Mouse (Mus musculus) kidney, embryonic 14.5 days (tissue): ENCODE measurements around the gene Ephx4. TPM values are rescaled to one million over a fixed set of nuclear protein-coding genes. Genes with fewer than 3 reads are reported as not detected.
"Not testable (repeated sequence)": the region's sequence is repeated elsewhere in the genome, so short reads cannot be mapped to it uniquely, and the experiment has no call there.

Experiments
- ATAC-seq: fragments of 200-750 bp; cut with Nextera tagmentation; 2 replicates; pipeline ENCODE4 v1.8.0; 2017; ENCODE audit warnings: moderate number of reproducible peaks, mild to moderate bottlenecking, moderate TSS enrichment, moderate library complexity; ENCODE audit not compliant: low FRiP score, low TSS enrichment
- H3K27ac ChIP-seq: fragments of 300-500 bp; sonication (generic); 2 replicates; pipeline ENCODE4 v1.5.1; 2014; ENCODE audit warnings: low read depth, mild to moderate bottlenecking, low read length, moderate library complexity, mixed read lengths
- H3K27me3 ChIP-seq: fragments of 300-500 bp; sonication (generic); 2 replicates; pipeline ENCODE4 v1.6.1; 2014; ENCODE audit warnings: mild to moderate bottlenecking, low read length; ENCODE audit not compliant: control insufficient read depth, insufficient read depth
- H3K36me3 ChIP-seq: fragments of 300-500 bp; sonication (generic); 2 replicates; pipeline ENCODE4 v1.6.1; 2014; ENCODE audit warnings: low read length, mixed read lengths; ENCODE audit not compliant: control insufficient read depth, insufficient read depth
- H3K4me1 ChIP-seq: fragments of 300-500 bp; sonication (generic); 2 replicates; pipeline ENCODE4 v1.6.1; 2014; ENCODE audit warnings: low read length, mixed read lengths; ENCODE audit not compliant: control insufficient read depth, insufficient read depth
- H3K4me2 ChIP-seq: fragments of 300-500 bp; sonication (generic); replicated peaks from 2 replicates; pipeline ENCODE4 v1.6.1; 2014; ENCODE audit warnings: low read depth, mild to moderate bottlenecking, low read length
- H3K4me3 ChIP-seq: fragments of 300-500 bp; sonication (generic); 2 replicates; pipeline ENCODE4 v1.5.1; 2014; ENCODE audit warnings: mild to moderate bottlenecking, low read length
- H3K9ac ChIP-seq: fragments of 300-500 bp; sonication (generic); 2 replicates; pipeline ENCODE4 v1.6.1; 2014; ENCODE audit warnings: low read depth, mild to moderate bottlenecking, low read length, moderate library complexity
- H3K9me3 ChIP-seq: fragments of 300-500 bp; sonication (generic); 2 replicates; pipeline ENCODE4 v1.6.1; 2016; ENCODE audit warnings: low read length; ENCODE audit not compliant: control insufficient read depth
- WGBS: fragments of 180-500 bp; shearing (Covaris S2); extraction: QIAGEN DNeasy Blood & Tissue Kit; methylation state at CpG from one replicate; pipeline ENCODE4 v1.1.7; 2014; 5-methylcytosine and 5-hydroxymethylcytosine counted together
- polyA plus RNA-seq: library from polyadenylated mRNA; unstranded; fragments of >200 nt; fragmentation: Nextera tagmentation; extraction: Ambion mirVana; gene quantifications from 2 replicates; pipeline ENCODE4 v1.2.1, GENCODE M21; 2014

Gene Ephx4
- polyA plus RNA-seq, 1 experiment from 2014 or later, result 2.7 TPM

GRCm38 (mm10) chr5:107386448-107386847, 16.1 kb upstream of the Ephx4 start:
- not testable (repeated sequence) for H3K27me3 ChIP-seq, H3K4me1 ChIP-seq, H3K9ac ChIP-seq, H3K36me3 ChIP-seq, ATAC-seq, H3K4me2 ChIP-seq, H3K4me3 ChIP-seq, H3K27ac ChIP-seq, H3K9me3 ChIP-seq

GRCm38 (mm10) chr5:107387788-107388187, 14.7 kb upstream of the Ephx4 start:
- H3K27me3 ChIP-seq, result no peaks in the 10 kb centered on the region
- no peak overlapping the region for H3K27ac ChIP-seq
- 94% methylated on average over 1 of the region's 1 CpGs for WGBS
- no peaks in the 10 kb centered on the region for H3K36me3 ChIP-seq
- no peak overlapping the region for H3K4me2 ChIP-seq
- no peak for ATAC-seq
- no peaks in the 10 kb centered on the region for H3K9me3 ChIP-seq
- no peak overlapping the region for H3K9ac ChIP-seq
- H3K4me1 ChIP-seq, result no peaks in the 10 kb centered on the region
- no peak overlapping the region for H3K4me3 ChIP-seq

- H3K4me2 ChIP-seq, result no peak overlapping the region
- no peaks in the 10 kb centered on the region for H3K36me3 ChIP-seq
- H3K4me1 ChIP-seq, result no peaks in the 10 kb centered on the region
- no peak overlapping the region for H3K27ac ChIP-seq
- no peak for ATAC-seq
- no peak overlapping the region for H3K4me3 ChIP-seq
- H3K27me3 ChIP-seq, result no peaks in the 10 kb centered on the region
- H3K9me3 ChIP-seq, result no peaks in the 10 kb centered on the region
- 89% methylated on average over 2 of the region's 2 CpGs for WGBS
- no peak overlapping the region for H3K9ac ChIP-seq
Measured at GRCm38 (mm10) chr5:107389373-107389772, 13.2 kb upstream of the Ephx4 start.

GRCm38 (mm10) chr5:107394437-107394836, 8.1 kb upstream of the Ephx4 start:
- Histone ChIP-seq H3K27ac (no peak overlapping the region), H3K27me3 (no peaks in the 10 kb centered on the region), H3K9me3 (no peaks in the 10 kb centered on the region), H3K9ac (no peak overlapping the region), H3K4me2 (no peak overlapping the region), H3K4me1 (no peaks in the 10 kb centered on the region), H3K4me3 (no peak overlapping the region), H3K36me3 (no peaks in the 10 kb centered on the region)
- 30% methylated on average over 2 of the region's 2 CpGs for WGBS
- ATAC-seq, result no peak

- WGBS, result under 1% methylated on average over 66 of the region's 80 CpGs
- peak; percentile 89 for ATAC-seq
Measured at GRCm38 (mm10) chr5:107403011-107403946, 743 bp downstream of the Ephx4 start.

GRCm38 (mm10) chr5:107403947-107404684, 1.6 kb downstream of the Ephx4 start:
- Histone ChIP-seq H3K4me3 (peak overlapping the region; percentile 61), H3K36me3 (no peaks in the 10 kb centered on the region), H3K27ac (no peak overlapping the region), H3K4me1 (peaks cover 5% of the 10 kb centered on the region; the same call in 1 of the 2 replicates), H3K27me3 (peaks cover 23% of the 10 kb centered on the region), H3K4me2 (peak overlapping the region; percentile 99), H3K9me3 (no peaks in the 10 kb centered on the region), H3K9ac (peak overlapping the region; percentile 63; the same call in 1 of the 2 replicates)
- no peak; the same call in 1 of the 2 replicates for ATAC-seq
- 27% methylated on average over 12 of the region's 12 CpGs for WGBS

More at GRCm38 (mm10) chr5:107403011-107403946, 743 bp downstream of the Ephx4 start:
- Histone ChIP-seq H3K4me2 (peak overlapping the region; percentile 99), H3K4me3 (peak overlapping the region; percentile 61), H3K27me3 (peaks cover 23% of the 10 kb centered on the region), H3K9me3 (no peaks in the 10 kb centered on the region), H3K4me1 (peaks cover 5% of the 10 kb centered on the region; the same call in 1 of the 2 replicates), H3K9ac (peak overlapping the region; percentile 63), H3K27ac (no peak overlapping the region), H3K36me3 (no peaks in the 10 kb centered on the region)

GRCm38 (mm10) chr5:107405361-107405760, 2.8 kb downstream of the Ephx4 start:
- no peak for ATAC-seq
- Histone ChIP-seq H3K9me3 (no peaks in the 10 kb centered on the region), H3K9ac (no peak overlapping the region), H3K27me3 (peaks cover 23% of the 10 kb centered on the region), H3K4me1 (peaks cover 5% of the 10 kb centered on the region; the same call in 1 of the 2 replicates), H3K4me2 (no peak overlapping the region), H3K36me3 (no peaks in the 10 kb centered on the region), H3K27ac (no peak overlapping the region), H3K4me3 (no peak overlapping the region)
- 85% methylated on average over 4 of the region's 4 CpGs for WGBS

- Histone ChIP-seq H3K27me3 (no peaks in the 10 kb centered on the region), H3K36me3 (no peaks in the 10 kb centered on the region), H3K4me1 (no peaks in the 10 kb centered on the region), H3K27ac (no peak overlapping the region), H3K4me3 (no peak overlapping the region), H3K4me2 (no peak overlapping the region), H3K9me3 (no peaks in the 10 kb centered on the region), H3K9ac (no peak overlapping the region)
- ATAC-seq, result no peak
- WGBS, result 66% methylated on average over 1 of the region's 1 CpGs
Measured at GRCm38 (mm10) chr5:107410305-107410704, 7.8 kb downstream of the Ephx4 start.

GRCm38 (mm10) chr5:107411326-107411725, 8.8 kb downstream of the Ephx4 start:
- H3K4me3 ChIP-seq, result no peak overlapping the region
- no peak overlapping the region for H3K9ac ChIP-seq
- no peak overlapping the region for H3K4me2 ChIP-seq
- WGBS, result 38% methylated on average over 4 of the region's 4 CpGs
- H3K27ac ChIP-seq, result no peak overlapping the region
- no peaks in the 10 kb centered on the region for H3K27me3 ChIP-seq
- no peak for ATAC-seq
- H3K36me3 ChIP-seq, result no peaks in the 10 kb centered on the region
- no peaks in the 10 kb centered on the region for H3K4me1 ChIP-seq
- H3K9me3 ChIP-seq, result no peaks in the 10 kb centered on the region
